Mouse (Mus musculus): Measurements from ENCODE around the gene Ofd1.

Gene Ofd1

GRCm38 (mm10) chrX:166440616-166441063 is at the start of gene Ofd1:
Gene Ofd1, minus strand, starts transcription at chrX:166440704.
- peak; percentile 92 to 94 for DNase-seq

GRCm38 (mm10) chrX:166479365-166479983 is 39.0 kb upstream of the Ofd1 start, which contains the start of gene Rab9:
Gene Rab9, minus strand, starts transcription at chrX:166479867.
- peak; percentile 97 for DNase-seq

- DNase-seq: peak; percentile 23 to 39
Observed at GRCm38 (mm10) chrX:166478631-166479364, 38.3 kb upstream of the Ofd1 start.

GRCm38 (mm10) chrX:166477393-166477792 is 36.9 kb upstream of the Ofd1 start:
- no peak for DNase-seq

GRCm38 (mm10) chrX:166472612-166473011 is 32.1 kb upstream of the Ofd1 start:
- DNase-seq: no peak

GRCm38 (mm10) chrX:166468321-166468720 is 27.8 kb upstream of the Ofd1 start:
- DNase-seq: no peak

- no peak for DNase-seq
Observed at GRCm38 (mm10) chrX:166455525-166455924, 15.0 kb upstream of the Ofd1 start.

- DNase-seq: no peak
Observed at GRCm38 (mm10) chrX:166454331-166454730, 13.8 kb upstream of the Ofd1 start.

- no peak for DNase-seq
Observed at GRCm38 (mm10) chrX:166453532-166453931, 13.0 kb upstream of the Ofd1 start.

- DNase-seq: no peak
Observed at GRCm38 (mm10) chrX:166444552-166444951, 4.0 kb upstream of the Ofd1 start.

GRCm38 (mm10) chrX:166440036-166440615 is 378 bp downstream of the Ofd1 start, which contains the start of gene Trappc2:
Gene Trappc2, plus strand, starts transcription at chrX:166440574.
- DNase-seq: peak in 1 of 2 experiments; percentile 1

- DNase-seq: no peak
Observed at GRCm38 (mm10) chrX:166434812-166435211, 5.7 kb downstream of the Ofd1 start.

GRCm38 (mm10) chrX:166416196-166416595 is 24.3 kb downstream of the Ofd1 start:
- DNase-seq: peak in 1 of 2 experiments; percentile 39

GRCm38 (mm10) chrX:166407865-166408264 is 32.6 kb downstream of the Ofd1 start:
- DNase-seq: no peak

- peak in 1 of 2 experiments; percentile 2 for DNase-seq
Observed at GRCm38 (mm10) chrX:166393753-166394152, 46.8 kb downstream of the Ofd1 start.

- no peak for DNase-seq
Observed at GRCm38 (mm10) chrX:166386656-166387055, 53.8 kb downstream of the Ofd1 start.

- DNase-seq: peak; percentile 46 to 66
Observed at GRCm38 (mm10) chrX:166384935-166385334, 55.6 kb downstream of the Ofd1 start.

- DNase-seq: no peak
Observed at GRCm38 (mm10) chrX:166383606-166384005, 56.9 kb downstream of the Ofd1 start.

- no peak for DNase-seq
Observed at GRCm38 (mm10) chrX:166378652-166379051, 61.9 kb downstream of the Ofd1 start.

GRCm38 (mm10) chrX:166376681-166377328 is 63.7 kb downstream of the Ofd1 start:
- no peak for DNase-seq

GRCm38 (mm10) chrX:166365458-166366213 is 74.9 kb downstream of the Ofd1 start:
- no peak for DNase-seq

GRCm38 (mm10) chrX:166360455-166360854 is 80.0 kb downstream of the Ofd1 start:
- DNase-seq: no peak

Measured in kidney, postnatal 25 days (tissue).